In the genomic region with DNA sequence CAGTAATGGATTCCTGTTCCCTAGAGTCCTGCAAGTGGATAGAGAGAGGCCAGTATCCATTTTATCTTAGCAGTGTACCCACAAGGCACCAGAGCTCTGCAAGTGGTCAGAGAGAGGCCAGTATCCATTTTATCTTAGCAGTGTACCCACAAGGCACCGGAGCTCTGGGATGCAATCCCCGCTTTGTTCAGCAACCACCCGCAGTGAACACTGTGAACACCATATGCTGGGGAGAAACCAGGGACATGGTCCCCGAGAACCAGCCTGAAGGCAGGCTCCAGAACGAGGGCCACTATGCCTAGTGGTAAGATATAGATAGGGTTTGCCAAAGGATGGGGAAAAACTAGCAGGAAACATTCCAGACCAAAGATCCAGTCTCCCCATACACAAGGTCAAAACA, we compare ENCODE assay signal across 44 mouse cellular contexts. TPM values are rescaled to one million over a fixed set of nuclear protein-coding genes. Genes with fewer than 3 reads are reported as not detected.
"Had no signal": no experiment of that assay in that cellular context is flagged by ENCODE, and none has a peak within 500 bp of the region (broad histone marks: within the 10 kb centered on the region; RNA-seq: fewer than 3 reads in every experiment).

No protein-coding gene starts in this region.

- H3K27ac ChIP-seq: heart, embryonic 10.5 days; hindbrain, embryonic 10.5 days; hindbrain, embryonic 12.5 days; hindbrain, embryonic 14.5 days; intestine, embryonic 15.5 days; limb, embryonic 13.5 days; limb, embryonic 15.5 days; liver, embryonic 12.5 days; liver, embryonic 14.5 days had no signal

- H3K36me3 ChIP-seq: hindbrain, embryonic 12.5 days; intestine, embryonic 15.5 days had no signal

- DNase-seq: gastrocnemius, postnatal 10 days; gastrocnemius, postnatal 25 days; heart, adult 18-20 months; heart, postnatal 10 days; heart, postnatal 4 days; kidney, adult 18-20 months; kidney, adult 8-10 months; kidney, postnatal 10 days; kidney, postnatal 36 days; layer of hippocampus, adult 9-11 months; layer of hippocampus, postnatal 36 days; left cerebral cortex, postnatal 4 days had no signal

- H3K27me3 ChIP-seq: heart, embryonic 12.5 days; intestine, embryonic 15.5 days; limb, embryonic 13.5 days; limb, embryonic 15.5 days had no signal

- H3K4me3 ChIP-seq: heart, embryonic 10.5 days; heart, embryonic 12.5 days; hindbrain, embryonic 10.5 days; hindbrain, embryonic 12.5 days; intestine, embryonic 15.5 days; limb, embryonic 13.5 days; limb, embryonic 15.5 days; liver, embryonic 12.5 days had no signal

RNA-seq across cellular contexts. Expression of a gene that starts 4.9 kb away (rescaled TPM):
- total RNA-seq: gastrocnemius, postnatal 10 days; gastrocnemius, postnatal 25 days; gastrocnemius, postnatal 4 days; granulocyte monocyte progenitor cell, adult 5-6 weeks; heart, adult 18-20 months; heart, adult 8-10 months; heart, postnatal 10 days; heart, postnatal 25 days; heart, postnatal 4 days; layer of hippocampus, adult 18-20 months; layer of hippocampus, adult 8-10 months; layer of hippocampus, postnatal 14 days; layer of hippocampus, postnatal 36 days; left cerebral cortex, adult 18-20 months; left cerebral cortex, adult 8-10 months; left cerebral cortex, postnatal 10 days; left cerebral cortex, postnatal 25 days; left cerebral cortex, postnatal 4 days; liver, adult 2 months had no signal
- polyA plus RNA-seq: heart, embryonic 10.5 days; heart, embryonic 12.5 days; heart, embryonic 14.5 days; heart, embryonic 16.5 days; hindbrain, embryonic 10.5 days; hindbrain, embryonic 12.5 days; hindbrain, embryonic 14.5 days; hindbrain, embryonic 16.5 days; inflammation-experienced regulatory T-cells, adult 6 months; intestine, embryonic 15.5 days; intestine, postnatal 0 days; kidney, embryonic 14.5 days; kidney, embryonic 16.5 days; large intestine, adult 2 months; limb, embryonic 11.5 days; limb, embryonic 13.5 days; limb, embryonic 15.5 days; liver, adult 2 months; liver, embryonic 12.5 days; liver, embryonic 14.5 days; liver, embryonic 16.5 days had no signal

RNA-seq across cellular contexts. Expression of a gene that starts 12.3 kb away (rescaled TPM):
- total RNA-seq: gastrocnemius, postnatal 25 days; granulocyte monocyte progenitor cell, adult 5-6 weeks; layer of hippocampus, postnatal 14 days; layer of hippocampus, postnatal 36 days; left cerebral cortex, adult 18-20 months; left cerebral cortex, postnatal 10 days; left cerebral cortex, postnatal 25 days; left cerebral cortex, postnatal 4 days; liver, adult 2 months had no signal
- polyA plus RNA-seq: hindbrain, embryonic 14.5 days; inflammation-experienced regulatory T-cells, adult 6 months; intestine, postnatal 0 days; large intestine, adult 2 months; liver, embryonic 16.5 days had no signal

RNA-seq across cellular contexts. Expression of a gene that starts 49.1 kb away (rescaled TPM):
- total RNA-seq: granulocyte monocyte progenitor cell, adult 5-6 weeks had no signal
